Mouse (Mus musculus): Measurements from ENCODE around the gene Radil. TPM values are rescaled to one million over a fixed set of nuclear protein-coding genes. Genes with fewer than 3 reads are reported as not detected.

Radil gene
- polyA plus RNA-seq (2012; ENCODE audit: insufficient read depth, insufficient read length, low replicate concordance, missing spikeins) = not detected in 2 replicates

DNA sequence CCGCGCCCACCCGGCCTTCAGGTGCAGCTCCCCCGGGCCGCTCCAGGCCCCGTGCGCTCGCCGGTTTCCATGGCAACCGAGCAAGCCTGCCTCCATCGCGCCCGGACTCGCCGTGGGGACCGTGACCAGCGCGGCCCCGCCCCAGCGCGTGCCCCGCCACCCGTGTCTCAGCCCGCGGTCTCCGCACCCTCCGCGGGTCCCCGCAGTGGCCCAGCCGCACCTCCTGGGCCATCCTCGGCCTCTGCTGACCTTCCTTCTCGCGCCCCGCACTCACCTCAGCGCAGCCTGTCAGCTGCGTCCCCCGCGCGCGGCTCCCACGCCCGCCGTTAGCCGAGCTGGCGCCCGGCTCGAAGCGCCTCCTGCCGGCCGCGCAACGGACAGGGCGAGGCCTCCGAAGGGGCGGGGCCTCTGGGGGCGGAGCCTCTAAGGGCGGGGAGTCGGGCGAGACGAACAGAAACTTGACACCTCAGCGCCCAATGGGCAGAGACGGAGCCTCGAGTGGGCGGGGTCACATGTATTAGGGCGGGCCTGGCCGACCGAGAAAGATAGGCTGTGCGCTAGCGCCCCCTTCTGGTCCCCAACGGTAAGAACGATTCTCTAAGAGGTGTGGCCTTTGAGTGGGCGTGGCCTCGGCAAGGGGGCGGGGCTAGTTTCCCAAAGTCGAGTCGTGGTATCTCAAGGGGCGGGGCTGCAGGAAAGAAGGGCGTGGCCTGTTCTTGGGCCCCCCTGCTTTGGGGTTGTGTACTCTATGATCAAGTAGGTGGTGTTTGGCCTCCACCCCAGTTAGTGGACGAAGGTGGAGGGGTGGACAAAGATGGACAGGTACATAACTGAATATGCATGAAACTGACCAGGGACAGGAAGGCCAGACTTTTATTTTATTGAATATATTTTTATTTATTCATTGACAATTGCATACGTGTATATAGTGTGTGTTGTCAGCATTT is at the start of gene Radil:
Gene Radil (minus strand): TSS at position 393 of the 947 bp plus-strand sequence.
- Histone ChIP-seq H3K4me1 (ENCODE audit: control insufficient read depth, insufficient read depth, low read length) (peaks cover 23% of the 10 kb centered on the region), H3K27ac (ENCODE audit: insufficient read depth, low read depth, low read length) (peak within 1 kb of the TSS; percentile 26), H3K4me3 (ENCODE audit: insufficient read depth, low read depth, low read length) (peak within 1 kb of the TSS; percentile 78)
- TF ChIP-seq POLR2A (IDR thresholded peaks at IDR 0.05; ENCODE audit: insufficient read depth, low read depth, low read length) (peak; percentile 58; the same call in 1 of the 2 replicates), CTCF (IDR thresholded peaks at IDR 0.05; ENCODE audit: insufficient read depth, low read depth, low read length) (peak; percentile 95)
- WGBS = 2% methylated on average over 79 of the region's 80 CpGs

DNA sequence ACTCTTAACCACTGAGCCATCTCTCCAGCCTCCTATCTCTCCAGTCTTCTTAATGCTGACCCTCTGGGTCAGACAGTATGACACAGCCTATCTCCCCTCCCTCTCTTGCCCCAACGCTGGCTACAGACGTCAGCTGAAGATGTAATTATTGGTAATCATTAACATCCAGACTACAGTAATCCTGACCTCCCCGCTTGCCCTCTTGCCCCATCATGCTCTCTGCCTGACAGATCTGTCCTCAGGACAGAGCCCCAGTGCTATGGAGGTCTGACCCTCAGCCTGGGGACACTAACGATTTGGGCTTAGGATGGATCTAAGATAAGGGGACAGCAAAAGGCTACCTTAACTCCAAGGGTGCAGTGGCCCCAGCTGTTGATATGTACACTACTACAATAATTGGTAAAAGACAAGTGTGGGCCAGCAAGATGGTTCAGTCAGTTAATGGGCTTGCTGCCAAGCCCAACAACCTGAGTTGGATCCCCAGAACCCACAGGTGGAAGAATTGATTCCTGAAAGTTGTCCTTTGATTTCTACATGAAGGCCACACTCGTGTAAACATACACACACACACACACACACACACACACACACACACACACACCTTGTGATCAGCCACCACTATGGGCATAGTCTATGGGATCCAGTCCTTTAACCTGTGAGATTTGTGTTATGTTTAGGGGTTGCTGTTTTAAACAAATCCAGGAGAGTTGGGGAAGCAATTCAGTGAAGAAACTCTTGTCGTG is 46.9 kb upstream of the Radil start:
- peaks cover 21% of the 10 kb centered on the region for H3K4me1 ChIP-seq (ENCODE audit: control insufficient read depth, insufficient read depth, low read length)
- no peak overlapping the region for H3K4me3 ChIP-seq (ENCODE audit: insufficient read depth, low read depth, low read length)
- WGBS = 74% methylated on average over 6 of the region's 6 CpGs
- H3K27ac ChIP-seq (ENCODE audit: insufficient read depth, low read depth, low read length) = no peak overlapping the region
- TF ChIP-seq CTCF (IDR thresholded peaks at IDR 0.05; ENCODE audit: insufficient read depth, low read depth, low read length) (no peak), POLR2A (IDR thresholded peaks at IDR 0.05; ENCODE audit: insufficient read depth, low read depth, low read length) (no peak)

DNA sequence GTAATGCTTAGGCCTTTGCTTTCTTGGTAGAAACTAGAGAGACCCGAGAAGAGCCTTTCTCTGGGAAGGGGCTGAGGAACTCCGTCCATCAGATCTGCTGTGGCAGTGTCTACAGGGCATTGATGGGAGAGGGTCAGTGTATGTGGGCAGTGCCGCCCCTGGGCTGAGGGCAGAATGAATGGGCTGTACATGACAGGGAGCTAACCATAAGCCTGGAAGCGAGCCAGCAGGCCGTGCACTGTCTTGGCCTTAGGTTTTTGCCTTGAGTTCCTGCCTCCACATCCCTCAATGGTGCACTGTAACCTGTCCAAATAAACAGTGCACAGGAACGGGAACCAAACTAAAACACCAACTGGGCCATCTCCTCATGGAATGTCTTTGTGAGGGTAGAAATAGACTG is 45.8 kb upstream of the Radil start:
- peaks cover 11% of the 10 kb centered on the region; the same call in 1 of the 2 replicates for H3K4me1 ChIP-seq (ENCODE audit: control insufficient read depth, insufficient read depth, low read length)
- WGBS = 64% methylated on average over 6 of the region's 6 CpGs

DNA sequence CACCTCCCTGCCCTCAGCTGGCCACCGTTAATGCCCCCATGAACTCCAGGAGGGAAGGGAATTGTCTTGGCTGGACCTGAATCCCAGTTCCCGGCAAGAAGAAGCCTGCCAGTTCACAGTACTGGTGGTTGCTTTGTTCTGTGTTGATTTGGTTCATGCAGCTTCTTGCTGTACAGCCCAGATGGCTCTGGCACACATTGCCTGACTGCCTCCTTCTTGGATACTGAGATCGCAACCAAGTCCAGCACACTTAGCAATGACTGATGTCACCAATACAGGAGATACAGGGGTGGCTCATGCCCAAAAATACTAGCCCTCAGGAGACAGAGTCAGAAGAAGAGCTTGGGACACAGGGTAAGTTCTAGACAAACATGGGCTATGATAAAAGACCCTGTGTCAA is 44.8 kb upstream of the Radil start:
- no peak overlapping the region for H3K4me3 ChIP-seq (ENCODE audit: insufficient read depth, low read depth, low read length)
- no peak for TF ChIP-seq CTCF (IDR thresholded peaks at IDR 0.05; ENCODE audit: insufficient read depth, low read depth, low read length)
- TF ChIP-seq POLR2A (IDR thresholded peaks at IDR 0.05; ENCODE audit: insufficient read depth, low read depth, low read length) = no peak
- 39% methylated on average over 3 of the region's 3 CpGs for WGBS
- peaks cover 7% of the 10 kb centered on the region; the same call in 1 of the 2 replicates for H3K4me1 ChIP-seq (ENCODE audit: control insufficient read depth, insufficient read depth, low read length)
- no peak overlapping the region for H3K27ac ChIP-seq (ENCODE audit: insufficient read depth, low read depth, low read length)

More for the DNA sequence above, 45.8 kb upstream of the Radil start:
- Histone ChIP-seq H3K4me3 (ENCODE audit: insufficient read depth, low read depth, low read length) (no peak overlapping the region), H3K27ac (ENCODE audit: insufficient read depth, low read depth, low read length) (no peak overlapping the region)
- no peak for TF ChIP-seq CTCF (IDR thresholded peaks at IDR 0.05; ENCODE audit: insufficient read depth, low read depth, low read length)
- no peak for TF ChIP-seq POLR2A (IDR thresholded peaks at IDR 0.05; ENCODE audit: insufficient read depth, low read depth, low read length)

DNA sequence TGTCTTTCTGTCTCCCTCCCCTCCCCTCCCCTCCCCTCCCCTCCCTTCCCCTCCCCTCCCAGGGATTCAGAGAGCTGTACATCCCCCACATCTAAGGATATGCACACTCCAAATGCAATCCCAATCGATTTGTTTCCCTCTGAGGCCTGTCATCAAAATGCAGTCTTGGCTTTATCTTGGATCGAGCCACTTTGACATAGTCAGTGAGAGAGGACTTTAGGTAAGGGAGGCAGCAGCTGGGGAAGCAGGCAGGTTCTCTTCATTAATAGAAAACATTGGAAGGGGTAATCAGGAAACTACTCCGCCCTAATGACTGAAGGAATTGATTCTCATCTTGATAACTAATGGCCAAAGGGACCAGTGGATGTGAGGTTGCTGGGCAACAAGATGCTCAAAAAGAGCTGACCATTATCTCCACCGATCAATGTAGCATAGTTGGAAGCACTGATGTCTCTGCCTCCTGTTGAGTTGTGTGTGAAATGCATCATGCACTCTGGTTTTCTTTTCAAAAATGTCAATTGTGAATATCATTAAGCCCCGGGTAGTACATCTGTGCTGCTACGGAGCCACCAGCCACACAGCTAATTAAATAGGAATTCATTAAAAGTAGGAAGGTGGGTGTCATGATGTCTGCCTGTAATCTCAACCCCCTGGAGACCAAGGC is 40.2 kb upstream of the Radil start:
- WGBS = 44% methylated on average over 6 of the region's 6 CpGs
- Histone ChIP-seq H3K4me3 (ENCODE audit: insufficient read depth, low read depth, low read length) (no peak overlapping the region), H3K27ac (ENCODE audit: insufficient read depth, low read depth, low read length) (no peak overlapping the region), H3K4me1 (ENCODE audit: control insufficient read depth, insufficient read depth, low read length) (peaks cover 10% of the 10 kb centered on the region; the same call in 1 of the 2 replicates)
- TF ChIP-seq POLR2A (IDR thresholded peaks at IDR 0.05; ENCODE audit: insufficient read depth, low read depth, low read length) = no peak

DNA sequence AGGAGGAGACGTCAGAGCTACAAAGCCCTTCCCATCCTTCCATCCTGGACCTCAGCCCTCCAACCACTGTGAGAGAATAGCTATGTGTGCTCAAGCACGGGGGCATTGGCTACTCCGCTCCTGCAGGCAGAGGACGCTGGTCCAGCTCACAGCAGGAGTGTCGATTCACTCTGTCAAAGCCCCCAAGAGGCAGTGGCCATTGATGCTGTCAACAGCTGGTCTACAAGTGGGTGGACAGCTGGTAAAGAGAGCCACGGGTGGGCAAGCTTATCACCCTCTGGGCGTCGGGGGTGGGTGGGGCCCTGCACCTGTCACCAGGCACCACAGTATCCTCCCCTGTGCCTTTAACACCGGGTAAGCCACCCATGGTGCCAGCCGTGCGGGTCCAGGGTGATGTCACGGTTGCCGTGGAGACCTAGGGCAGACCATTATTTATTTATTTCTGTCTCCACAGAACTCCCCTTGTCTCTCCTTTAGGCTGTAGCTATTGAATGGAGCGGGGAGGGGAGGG is 32.8 kb upstream of the Radil start:
- 15% methylated on average over 14 of the region's 14 CpGs for WGBS
- Histone ChIP-seq H3K4me3 (ENCODE audit: insufficient read depth, low read depth, low read length) (no peak overlapping the region), H3K27ac (ENCODE audit: insufficient read depth, low read depth, low read length) (peak overlapping the region; percentile 55; the same call in 1 of the 2 replicates), H3K4me1 (ENCODE audit: control insufficient read depth, insufficient read depth, low read length) (peaks cover 14% of the 10 kb centered on the region)
- TF ChIP-seq POLR2A (IDR thresholded peaks at IDR 0.05; ENCODE audit: insufficient read depth, low read depth, low read length) = no peak
- TF ChIP-seq CTCF (IDR thresholded peaks at IDR 0.05; ENCODE audit: insufficient read depth, low read depth, low read length) = no peak

DNA sequence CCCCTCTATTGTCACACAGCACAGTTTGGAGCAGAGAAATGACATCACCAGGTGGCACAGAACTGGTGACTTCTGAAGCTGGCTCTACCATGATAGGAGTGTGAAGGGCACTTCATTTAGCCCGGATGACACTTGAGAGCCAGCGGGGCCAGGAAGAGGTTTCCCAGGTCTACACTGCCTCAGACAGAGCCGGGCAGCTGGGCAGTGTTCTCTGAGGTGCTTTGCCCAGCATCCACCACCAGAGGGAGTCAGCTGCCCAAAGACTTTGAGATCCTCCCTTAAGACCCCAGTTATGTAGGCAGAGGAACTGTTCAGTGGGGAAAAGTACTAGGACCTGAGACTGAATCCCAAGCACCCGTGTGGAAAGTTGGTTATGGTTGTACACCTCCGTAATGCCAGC is 30.6 kb upstream of the Radil start:
- Histone ChIP-seq H3K4me3 (ENCODE audit: insufficient read depth, low read depth, low read length) (no peak overlapping the region), H3K4me1 (ENCODE audit: control insufficient read depth, insufficient read depth, low read length) (peaks cover 12% of the 10 kb centered on the region), H3K27ac (ENCODE audit: insufficient read depth, low read depth, low read length) (no peak overlapping the region)
- 8% methylated on average over 5 of the region's 5 CpGs for WGBS
- TF ChIP-seq POLR2A (IDR thresholded peaks at IDR 0.05; ENCODE audit: insufficient read depth, low read depth, low read length) (no peak), CTCF (IDR thresholded peaks at IDR 0.05; ENCODE audit: insufficient read depth, low read depth, low read length) (peak; percentile 74)

DNA sequence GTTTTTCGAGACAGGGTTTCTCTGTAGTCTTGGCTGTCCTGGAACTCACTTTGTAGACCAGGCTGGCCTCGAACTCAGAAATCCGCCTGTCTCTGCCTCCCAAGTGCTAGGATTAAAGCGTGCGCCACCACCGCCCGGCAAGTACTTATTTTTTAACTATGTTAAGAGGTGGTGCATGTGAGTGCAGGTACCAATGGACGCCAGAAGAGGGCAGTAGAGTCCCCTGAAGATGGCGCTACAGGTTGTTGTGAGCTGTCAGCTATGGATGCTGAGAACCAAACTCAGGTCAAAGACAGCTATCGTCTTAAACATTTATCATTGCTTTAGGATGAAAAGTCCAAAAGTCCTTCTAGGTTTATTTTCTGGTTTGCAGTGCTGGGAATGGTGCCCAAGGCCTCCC is 27.3 kb upstream of the Radil start:
- Histone ChIP-seq H3K27ac (ENCODE audit: insufficient read depth, low read depth, low read length) (no peak overlapping the region), H3K4me3 (ENCODE audit: insufficient read depth, low read depth, low read length) (no peak overlapping the region), H3K4me1 (ENCODE audit: control insufficient read depth, insufficient read depth, low read length) (0 out of 2 replicates have a peak, but pooled peaks cover 2% of the 10 kb centered on the region)
- TF ChIP-seq POLR2A (IDR thresholded peaks at IDR 0.05; ENCODE audit: insufficient read depth, low read depth, low read length) (no peak), CTCF (IDR thresholded peaks at IDR 0.05; ENCODE audit: insufficient read depth, low read depth, low read length) (no peak)
- 92% methylated on average over 10 of the region's 10 CpGs for WGBS

All from olfactory bulb, adult 2 months (tissue).